Mouse (Mus musculus) ES-E14 (cell line): ENCODE measurements around the gene 4930505A04Rik. TPM values are rescaled to one million over a fixed set of nuclear protein-coding genes. Genes with fewer than 3 reads are reported as not detected.

Experiments used
- DNase-seq: peaks from one replicate; pipeline ENCODE4 v3.0.0-alpha.2; 2013; ENCODE audit warnings: low read depth, low spot score
- H3K27ac ChIP-seq: 2 replicates; pipeline ENCODE4 v1.5.1; 2012; ENCODE audit warnings: low read depth, mild to moderate bottlenecking, low read length, moderate library complexity, mixed read lengths; ENCODE audit not compliant: poor library complexity, insufficient read depth, severe bottlenecking
- H3K36me3 ChIP-seq: 2 replicates; pipeline ENCODE4 v1.6.1; 2012; ENCODE audit warnings: mild to moderate bottlenecking, low read length, moderate library complexity, mixed read lengths; ENCODE audit not compliant: control insufficient read depth, poor library complexity, insufficient read depth, severe bottlenecking
- H3K4me1 ChIP-seq, 2 experiments: fragments of 150-350 bp in 1 of 2; sonication (generic) in 1 of 2; 2 replicates each; pipeline ENCODE4 v1.6.1; 2012; ENCODE audit warnings: low read length in 2 of 2, mild to moderate bottlenecking in 1 of 2, mixed read lengths in 1 of 2; ENCODE audit not compliant: control insufficient read depth in 2 of 2, insufficient read depth in 2 of 2, poor library complexity in 1 of 2
- H3K4me3 ChIP-seq, 2 experiments: fragments of 150-350 bp in 1 of 2; sonication (generic) in 1 of 2; 2 replicates each; pipeline ENCODE4 v1.5.1; 2012; ENCODE audit warnings: low read length in 2 of 2, low read depth in 1 of 2, mild to moderate bottlenecking in 1 of 2, mixed read lengths in 1 of 2; ENCODE audit not compliant: insufficient read depth in 1 of 2, poor library complexity in 1 of 2, severe bottlenecking in 1 of 2
- H3K9ac ChIP-seq: 2 replicates; pipeline ENCODE4 v1.6.1; 2012; ENCODE audit warnings: low read depth, mild to moderate bottlenecking, low read length, mixed read lengths; ENCODE audit not compliant: poor library complexity, insufficient read depth, severe bottlenecking
- H3K9me3 ChIP-seq: fragments of 150-350 bp; sonication (generic); 2 replicates; pipeline ENCODE4 v1.6.1; 2012; ENCODE audit warnings: low read depth, mild to moderate bottlenecking, low read length; ENCODE audit not compliant: control insufficient read depth, insufficient read depth
- CHD2 ChIP-seq: IDR thresholded peaks from 2 replicates; pipeline ENCODE4 v1.6.1; 2014; ENCODE audit warnings: mild to moderate bottlenecking, low read depth, low read length, inconsistent platforms
- HCFC1 ChIP-seq: IDR thresholded peaks from 2 replicates; pipeline ENCODE4 v1.6.1; 2012; ENCODE audit warnings: low read length, inconsistent platforms, borderline replicate concordance; ENCODE audit not compliant: insufficient read depth
- MAFK ChIP-seq: IDR thresholded peaks from 2 replicates; pipeline ENCODE4 v1.6.1; 2014; ENCODE audit warnings: mild to moderate bottlenecking, low read depth, low read length, inconsistent platforms; ENCODE audit not compliant: insufficient read depth
- ZC3H11A ChIP-seq: IDR thresholded peaks from 2 replicates; pipeline ENCODE4 v1.6.1; 2012; ENCODE audit warnings: low read depth, mild to moderate bottlenecking, inconsistent platforms, low read length, borderline replicate concordance
- ZNF384 ChIP-seq: IDR thresholded peaks from 2 replicates; pipeline ENCODE4 v1.6.1; 2012; ENCODE audit warnings: low read depth, low read length, inconsistent platforms
- in situ Hi-C, 2 experiments: fragments of 600-800 bp; cut with MboI; formaldehyde crosslinking; loops; one replicate each; pipeline ENCODE4 v1.15.1; 2025; ENCODE audit warnings: low sequenced_read_pairs in 2 of 2, inconsistent platforms in 1 of 2; ENCODE audit not compliant: unreplicated experiment in 2 of 2
- total RNA-seq: library from RNA; depleted of rRNA; stranded (reverse); fragments of 300-350 nt; gene quantifications from 2 replicates; pipeline ENCODE4 v1.2.3, GENCODE M21; 2012

Gene 4930505A04Rik
- total RNA-seq, 1 experiment: 0.85 TPM

GRCm38 (mm10) chr11:30471187-30471586 lies 440 bp downstream of the 4930505A04Rik start:
- Histone ChIP-seq H3K27ac (no peak overlapping the region), H3K4me3 (no peak overlapping the region; a peak in 1 of 4 replicates), H3K9me3 (no peaks in the 10 kb centered on the region), H3K9ac (peak overlapping the region; percentile 37; the same call in 1 of the 2 replicates), H3K36me3 (no peaks in the 10 kb centered on the region), H3K4me1 (peaks cover 0 to 2% of the 10 kb centered on the region in 2 experiments; a peak in 1 of 4 replicates)
- DNase-seq: no peak
- TF ChIP-seq HCFC1 (no peak), MAFK (no peak), ZNF384 (no peak), ZC3H11A (no peak), CHD2 (no peak)
- in situ Hi-C loops: no loop called here

GRCm38 (mm10) chr11:30454331-30454730 lies 17.3 kb downstream of the 4930505A04Rik start:
- Histone ChIP-seq H3K4me3 (no peak overlapping the region), H3K9me3 (no peaks in the 10 kb centered on the region), H3K9ac (no peak overlapping the region), H3K4me1 (no peaks in the 10 kb centered on the region), H3K27ac (no peak overlapping the region), H3K36me3 (no peaks in the 10 kb centered on the region)
- no peak for DNase-seq
- TF ChIP-seq MAFK (no peak), ZC3H11A (no peak), HCFC1 (no peak), ZNF384 (no peak), CHD2 (no peak)
- in situ Hi-C loops: no loop called here

GRCm38 (mm10) chr11:30448126-30448525 lies 23.5 kb downstream of the 4930505A04Rik start:
- Histone ChIP-seq H3K9ac (no peak overlapping the region), H3K9me3 (no peaks in the 10 kb centered on the region), H3K4me1 (peaks cover 0 to 6% of the 10 kb centered on the region in 2 experiments; a peak in 3 of 4 replicates), H3K36me3 (no peaks in the 10 kb centered on the region), H3K4me3 (no peak overlapping the region), H3K27ac (no peak overlapping the region)
- no peak for DNase-seq
- in situ Hi-C loops: no loop called here
- TF ChIP-seq CHD2: no peak
- TF ChIP-seq ZC3H11A: no peak
- TF ChIP-seq HCFC1: no peak
- no peak for TF ChIP-seq ZNF384
- no peak for TF ChIP-seq MAFK

GRCm38 (mm10) chr11:30447561-30447960 lies 24.1 kb downstream of the 4930505A04Rik start:
- H3K4me1 ChIP-seq: peaks cover 0 to 6% of the 10 kb centered on the region in 2 experiments; a peak in 3 of 4 replicates
- in situ Hi-C loops: no loop called here
- H3K9ac ChIP-seq: no peak overlapping the region
- TF ChIP-seq ZNF384 (no peak), ZC3H11A (no peak), MAFK (no peak), HCFC1 (no peak), CHD2 (no peak)
- H3K9me3 ChIP-seq: no peaks in the 10 kb centered on the region
- DNase-seq: no peak
- no peak overlapping the region for H3K27ac ChIP-seq
- H3K4me3 ChIP-seq: no peak overlapping the region
- H3K36me3 ChIP-seq: no peaks in the 10 kb centered on the region
